Mouse (Mus musculus): ENCODE results near the gene Mcm7. TPM values are rescaled to one million over a fixed set of nuclear protein-coding genes. Genes with fewer than 3 reads are reported as not detected.

Mcm7 gene
- 10 to 100 TPM; 57.4 to 74.1 TPM for polyA plus RNA-seq (2017; shearing (Covaris generic))

GRCm38 (mm10) chr5:138171695-138172491, at the start of gene Mcm7, which contains the start of gene Ap4m1:
TSS of gene Mcm7 (minus strand) at chr5:138172422.
TSS of gene Ap4m1 (plus strand) at chr5:138172002.

GRCm38 (mm10) chr5:138193771-138194727, 21.8 kb upstream of the Mcm7 start, which contains the start of gene Mblac1:
TSS of gene Mblac1 (plus strand) at chr5:138194314.

GRCm38 (mm10) chr5:138186950-138187638, 14.9 kb upstream of the Mcm7 start, which contains the start of the genes Taf6 and Cnpy4:
TSS of gene Taf6 (minus strand) at chr5:138187451.
TSS of gene Cnpy4 (plus strand) at chr5:138187485.

GRCm38 (mm10) chr5:138160842-138161665, 11.2 kb downstream of the Mcm7 start, which contains the start of gene Cops6:
TSS of gene Cops6 (plus strand) at chr5:138161071.

GRCm38 (mm10) chr5:138155443-138155976, 16.7 kb downstream of the Mcm7 start, which contains the start of gene Zfp113:
TSS of gene Zfp113 (minus strand) at chr5:138155744.

GRCm38 (mm10) chr5:138116255-138117198, 55.7 kb downstream of the Mcm7 start, which contains the start of gene Zscan21:
TSS of gene Zscan21 (plus strand) at chr5:138116903.

Other genes starting within 250 kb of the Mcm7 start
- under 1 TPM in 1 of 2 experiments, not detected in 1; 0.04 TPM for gene Gjc3, start 209.3 kb downstream of the Mcm7 start, polyA plus RNA-seq (2017; shearing (Covaris generic))
- gene Azgp1, start 190.9 kb downstream of the Mcm7 start, polyA plus RNA-seq (2017; shearing (Covaris generic)) = 1 to 10 TPM in 1 of 2 experiments, under 1 TPM in 1; 0.23 to 1.0 TPM
- 1 to 10 TPM in 1 of 2 experiments, under 1 TPM in 1; 0.11 to 2.1 TPM for gene Smok3a, start 151.2 kb downstream of the Mcm7 start, polyA plus RNA-seq (2017; shearing (Covaris generic))
- 1 to 10 TPM in 1 of 2 experiments, not detected in 1; 7.7 TPM for gene Smok3b, start 151.0 kb downstream of the Mcm7 start, polyA plus RNA-seq (2017; shearing (Covaris generic))
- 1 to 10 TPM in 1 of 2 experiments, under 1 TPM in 1; 0.35 to 2.9 TPM for gene Smok3c, start 119.2 kb downstream of the Mcm7 start, polyA plus RNA-seq (2017; shearing (Covaris generic))
- 10 to 100 TPM; 11.9 to 14.3 TPM for gene Zkscan1, start 87.3 kb downstream of the Mcm7 start, polyA plus RNA-seq (2017; shearing (Covaris generic))
- 10 to 100 TPM; 23.1 to 27.3 TPM for gene Zscan21, start 55.5 kb downstream of the Mcm7 start, polyA plus RNA-seq (2017; shearing (Covaris generic))
- gene Zfp113, start 16.7 kb downstream of the Mcm7 start, polyA plus RNA-seq (2017; shearing (Covaris generic)) = 10 to 100 TPM; 21.3 to 26.4 TPM
- 100 to 1,000 TPM; 183 to 192 TPM for gene Cops6, start 11.4 kb downstream of the Mcm7 start, polyA plus RNA-seq (2017; shearing (Covaris generic))
- gene Ap4m1, start 420 bp downstream of the Mcm7 start, polyA plus RNA-seq (2017; shearing (Covaris generic)) = 1 to 10 TPM; 8.1 to 8.7 TPM
- gene Taf6, start 15.0 kb upstream of the Mcm7 start, polyA plus RNA-seq (2017; shearing (Covaris generic)) = 10 to 100 TPM; 44.9 to 56.9 TPM
- 10 to 100 TPM; 17.3 to 20.4 TPM for gene Cnpy4, start 15.1 kb upstream of the Mcm7 start, polyA plus RNA-seq (2017; shearing (Covaris generic))
- under 1 TPM; 0.93 to 0.99 TPM for gene Mblac1, start 21.9 kb upstream of the Mcm7 start, polyA plus RNA-seq (2017; shearing (Covaris generic))
- 1 to 10 TPM in 1 of 2 experiments, under 1 TPM in 1; 0.49 to 1.4 TPM for gene Nxpe5, start 53.5 kb upstream of the Mcm7 start, polyA plus RNA-seq (2017; shearing (Covaris generic))
- gene Lamtor4, start 83.1 kb upstream of the Mcm7 start, polyA plus RNA-seq (2017; shearing (Covaris generic)) = 100 to 1,000 TPM in 1 of 2 experiments, 10 to 100 TPM in 1; 61.4 to 105 TPM
- 10 to 100 TPM; 35.3 to 42.7 TPM for gene BC037034, start 91.6 kb upstream of the Mcm7 start, polyA plus RNA-seq (2017; shearing (Covaris generic))
- gene Gal3st4, start 100.4 kb upstream of the Mcm7 start, polyA plus RNA-seq (2017; shearing (Covaris generic)) = 1 to 10 TPM; 1.1 to 1.6 TPM
- gene Gm43720, start 107.5 kb upstream of the Mcm7 start, polyA plus RNA-seq (2017; shearing (Covaris generic)) = under 1 TPM in 1 of 2 experiments, not detected in 1; 0.02 TPM
- 1 to 10 TPM in 1 of 2 experiments, under 1 TPM in 1; 0.86 to 2.2 TPM for gene Gpc2, start 107.6 kb upstream of the Mcm7 start, polyA plus RNA-seq (2017; shearing (Covaris generic))
- 1 to 10 TPM in 1 of 2 experiments, under 1 TPM in 1; 0.96 to 1.7 TPM for gene Stag3, start 107.8 kb upstream of the Mcm7 start, polyA plus RNA-seq (2017; shearing (Covaris generic))
- 10 to 100 TPM in 1 of 2 experiments, 1 to 10 TPM in 1; 6.0 to 20.3 TPM for gene Pvrig, start 169.5 kb upstream of the Mcm7 start, polyA plus RNA-seq (2017; shearing (Covaris generic))